Mouse (Mus musculus): ENCODE measurements around the gene Myct1. TPM values are rescaled to one million over a fixed set of nuclear protein-coding genes. Genes with fewer than 3 reads are reported as not detected.

Gene Myct1
- total RNA-seq (2017) = 2.4 TPM in 1 of 3 replicates, not detected in the others

- ATAC-seq (replicated peaks; ENCODE audit: insufficient number of reproducible peaks, low FRiP score, low TSS enrichment, poor library complexity, severe bottlenecking) = no peak
Measured at GRCm38 (mm10) chr10:5593464-5593863, at the start of gene Myct1. TSS of gene Myct1 (plus strand) at chr10:5593775.

- no peak for ATAC-seq (replicated peaks; ENCODE audit: insufficient number of reproducible peaks, low FRiP score, low TSS enrichment, poor library complexity, severe bottlenecking)
Measured at GRCm38 (mm10) chr10:5546428-5546827, 47.1 kb upstream of the Myct1 start.

- no peak for ATAC-seq (replicated peaks; ENCODE audit: insufficient number of reproducible peaks, low FRiP score, low TSS enrichment, poor library complexity, severe bottlenecking)
Measured at GRCm38 (mm10) chr10:5547769-5548168, 45.8 kb upstream of the Myct1 start.

- ATAC-seq (replicated peaks; ENCODE audit: insufficient number of reproducible peaks, low FRiP score, low TSS enrichment, poor library complexity, severe bottlenecking) = no peak; the same call in 1 of the 2 replicates
Measured at GRCm38 (mm10) chr10:5548651-5549050, 44.9 kb upstream of the Myct1 start.

DNA sequence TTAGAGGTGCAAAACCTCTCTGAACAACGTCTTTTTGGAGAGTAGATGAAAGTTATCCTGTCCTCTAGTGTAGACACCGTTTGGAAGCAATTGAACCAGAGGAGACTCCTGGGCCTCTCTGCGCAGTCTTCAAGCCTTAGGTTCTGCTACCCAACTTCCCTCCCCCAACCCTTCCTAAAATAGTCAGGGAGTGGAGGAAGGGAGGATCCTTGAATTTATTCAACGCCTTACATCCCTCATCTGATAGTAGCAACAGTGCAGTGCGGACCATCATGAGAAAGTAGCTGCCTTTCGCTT lies 43.8 kb upstream of the Myct1 start:
- ATAC-seq (replicated peaks; ENCODE audit: insufficient number of reproducible peaks, low FRiP score, low TSS enrichment, poor library complexity, severe bottlenecking) = no peak

- 0 out of 2 replicates have a peak, but pooled peaks have one; percentile 25 for ATAC-seq (replicated peaks; ENCODE audit: insufficient number of reproducible peaks, low FRiP score, low TSS enrichment, poor library complexity, severe bottlenecking)
Measured at GRCm38 (mm10) chr10:5550168-5551021, 43.2 kb upstream of the Myct1 start.

DNA sequence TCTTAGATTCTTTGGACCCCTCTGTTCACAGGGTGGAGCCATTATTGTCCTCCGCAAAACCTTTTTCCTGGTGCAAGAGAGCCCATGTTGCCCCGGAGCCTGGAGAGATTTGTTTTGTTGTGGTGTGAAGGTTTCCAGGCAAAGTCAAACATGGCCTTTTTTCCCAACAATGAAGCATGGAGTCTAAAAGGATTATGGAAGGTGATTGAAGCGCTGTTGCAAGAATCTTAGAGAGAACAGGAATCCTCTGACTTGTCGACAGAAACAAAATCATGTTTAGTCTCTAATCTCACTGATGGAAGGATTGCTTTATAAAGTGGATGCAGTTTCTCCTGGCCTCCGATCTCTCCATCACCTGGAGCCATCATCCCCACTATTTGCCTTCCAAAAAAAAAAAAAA lies 42.2 kb upstream of the Myct1 start, which contains the start of gene Syne1:
Gene Syne1, minus strand, starts transcription at position 101 of the 400 bp plus-strand sequence.
- no peak for ATAC-seq (replicated peaks; ENCODE audit: insufficient number of reproducible peaks, low FRiP score, low TSS enrichment, poor library complexity, severe bottlenecking)

- no peak for ATAC-seq (replicated peaks; ENCODE audit: insufficient number of reproducible peaks, low FRiP score, low TSS enrichment, poor library complexity, severe bottlenecking)
Measured at GRCm38 (mm10) chr10:5554941-5555340, 38.6 kb upstream of the Myct1 start.

DNA sequence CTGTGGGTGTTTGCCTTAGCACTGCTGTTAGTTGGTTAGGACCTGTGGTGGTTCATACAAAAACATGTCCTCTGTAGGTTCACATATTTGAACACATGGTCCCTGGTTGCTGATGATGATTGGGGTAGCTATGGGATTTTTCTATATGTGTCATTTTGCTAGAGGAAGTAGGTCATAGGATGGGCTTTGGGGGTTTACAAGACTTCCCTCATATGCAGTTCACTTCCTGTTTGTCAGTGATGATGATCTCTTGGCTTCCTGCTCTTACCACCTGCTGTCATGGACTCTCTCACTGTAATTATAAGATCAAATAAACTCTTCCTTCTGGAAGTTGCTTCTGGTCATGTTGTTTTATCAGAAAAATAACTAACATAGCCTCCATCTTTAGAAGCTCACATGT lies 34.8 kb upstream of the Myct1 start:
- ATAC-seq (replicated peaks; ENCODE audit: insufficient number of reproducible peaks, low FRiP score, low TSS enrichment, poor library complexity, severe bottlenecking) = no peak

GRCm38 (mm10) chr10:5560526-5560925 lies 33.0 kb upstream of the Myct1 start:
- ATAC-seq (replicated peaks; ENCODE audit: insufficient number of reproducible peaks, low FRiP score, low TSS enrichment, poor library complexity, severe bottlenecking) = no peak

GRCm38 (mm10) chr10:5561706-5562105 lies 31.9 kb upstream of the Myct1 start:
- ATAC-seq (replicated peaks; ENCODE audit: insufficient number of reproducible peaks, low FRiP score, low TSS enrichment, poor library complexity, severe bottlenecking) = no peak

- ATAC-seq (replicated peaks; ENCODE audit: insufficient number of reproducible peaks, low FRiP score, low TSS enrichment, poor library complexity, severe bottlenecking) = no peak
Measured at GRCm38 (mm10) chr10:5568991-5569390, 24.6 kb upstream of the Myct1 start.

DNA sequence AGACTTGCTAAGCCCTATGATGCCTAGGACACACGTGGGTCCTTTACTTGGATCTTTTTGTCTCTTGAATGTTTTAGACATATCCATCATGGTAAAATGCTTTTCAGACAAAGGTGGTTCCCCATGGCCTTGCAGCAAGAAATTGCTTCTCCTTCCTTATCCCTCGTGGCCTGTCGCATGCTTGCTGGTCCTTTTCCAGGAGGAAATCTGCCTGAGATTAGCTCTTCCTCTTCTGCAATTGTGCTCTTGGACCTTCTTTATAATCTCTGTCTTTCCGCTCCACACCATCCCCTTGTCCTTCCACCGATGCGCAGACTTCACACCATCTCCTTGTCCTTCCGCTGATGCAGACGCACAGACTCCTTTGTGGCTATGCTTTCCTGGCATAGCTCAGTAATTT lies 23.5 kb upstream of the Myct1 start:
- no peak for ATAC-seq (replicated peaks; ENCODE audit: insufficient number of reproducible peaks, low FRiP score, low TSS enrichment, poor library complexity, severe bottlenecking)

DNA sequence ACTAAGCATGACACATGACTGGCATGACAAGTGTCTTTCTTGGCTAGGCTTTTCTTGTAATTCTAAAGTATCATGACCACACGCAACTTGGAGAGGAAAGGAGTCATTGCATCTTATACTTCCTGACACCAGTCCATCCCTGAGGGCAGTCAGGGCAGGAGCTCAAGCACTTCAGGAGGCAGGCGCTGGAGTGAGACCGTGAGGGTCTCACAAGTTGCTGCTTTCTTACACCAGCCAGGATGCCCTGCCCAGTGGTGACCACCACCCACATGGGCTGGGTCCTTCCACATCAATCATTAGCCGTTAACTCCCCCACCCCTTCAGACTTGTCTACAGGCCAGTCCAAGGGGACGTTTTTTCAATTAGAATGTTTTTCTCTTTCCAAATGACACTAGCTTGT lies 22.2 kb upstream of the Myct1 start:
- ATAC-seq (replicated peaks; ENCODE audit: insufficient number of reproducible peaks, low FRiP score, low TSS enrichment, poor library complexity, severe bottlenecking) = no peak

GRCm38 (mm10) chr10:5573328-5573727 lies 20.2 kb upstream of the Myct1 start:
- no peak for ATAC-seq (replicated peaks; ENCODE audit: insufficient number of reproducible peaks, low FRiP score, low TSS enrichment, poor library complexity, severe bottlenecking)

DNA sequence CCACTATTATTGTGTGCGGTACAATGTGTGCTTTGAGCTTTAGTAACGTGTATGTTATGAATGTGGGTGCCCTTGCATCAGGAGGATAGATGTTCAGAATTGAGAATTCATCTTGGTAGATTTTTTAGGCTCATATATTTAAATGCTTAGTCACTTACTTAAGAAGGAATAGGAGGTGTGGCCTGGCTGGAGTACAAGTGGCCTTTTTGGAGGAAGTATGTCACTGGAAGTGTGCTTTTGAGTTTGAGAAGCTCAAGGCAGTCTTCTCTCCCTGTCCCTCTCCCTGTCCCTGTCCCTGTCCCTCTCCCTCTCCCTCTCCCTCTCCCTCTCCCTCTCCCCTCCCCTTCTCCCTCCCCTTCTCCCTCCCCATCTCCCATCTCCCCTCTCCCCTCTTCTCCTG lies 2.5 kb upstream of the Myct1 start:
- ATAC-seq (replicated peaks; ENCODE audit: insufficient number of reproducible peaks, low FRiP score, low TSS enrichment, poor library complexity, severe bottlenecking) = no peak

GRCm38 (mm10) chr10:5591996-5592395 lies 1.6 kb upstream of the Myct1 start:
- no peak for ATAC-seq (replicated peaks; ENCODE audit: insufficient number of reproducible peaks, low FRiP score, low TSS enrichment, poor library complexity, severe bottlenecking)

DNA sequence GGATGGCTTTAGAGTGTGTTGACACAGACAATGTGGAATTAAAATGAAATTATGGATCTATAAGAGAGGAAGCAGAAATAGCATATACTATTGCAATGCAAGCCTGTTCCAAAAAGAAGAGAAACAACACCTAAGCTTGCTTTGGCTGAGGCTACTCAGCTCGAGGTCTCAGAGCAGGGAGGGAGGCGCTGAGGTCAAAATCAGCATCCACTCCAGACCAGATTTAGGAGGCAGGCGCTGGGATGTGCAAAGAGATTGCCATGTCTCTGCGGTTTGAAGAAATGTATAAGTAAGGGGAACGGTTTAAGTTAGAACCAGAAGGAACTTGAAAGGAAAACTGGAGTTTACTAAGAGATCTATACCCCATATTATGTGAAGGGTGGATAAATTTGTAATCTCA lies 882 bp downstream of the Myct1 start:
- no peak for ATAC-seq (replicated peaks; ENCODE audit: insufficient number of reproducible peaks, low FRiP score, low TSS enrichment, poor library complexity, severe bottlenecking)

DNA sequence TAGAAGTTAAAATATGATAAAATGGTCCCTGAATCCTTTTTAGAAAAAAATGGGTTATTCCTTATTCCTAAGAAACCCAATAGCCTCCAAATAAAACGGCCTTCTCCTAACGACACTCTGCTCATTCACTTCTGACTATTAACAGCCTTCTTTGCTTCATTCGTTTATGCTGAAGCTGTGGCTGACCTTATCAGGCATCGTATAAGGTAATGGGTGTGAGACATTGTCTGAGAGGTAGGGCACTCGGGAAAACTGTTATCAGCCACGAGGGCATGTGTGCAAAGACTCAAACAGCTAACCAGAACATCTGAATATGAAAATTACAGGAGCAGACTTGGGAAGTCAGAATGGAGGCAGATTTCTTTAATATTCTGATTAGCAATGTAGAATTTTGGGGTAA lies 3.0 kb downstream of the Myct1 start:
- ATAC-seq (replicated peaks; ENCODE audit: insufficient number of reproducible peaks, low FRiP score, low TSS enrichment, poor library complexity, severe bottlenecking) = no peak

- ATAC-seq (replicated peaks; ENCODE audit: insufficient number of reproducible peaks, low FRiP score, low TSS enrichment, poor library complexity, severe bottlenecking) = 0 out of 2 replicates have a peak, but pooled peaks have one; percentile 50
Measured at GRCm38 (mm10) chr10:5600123-5600522, 6.5 kb downstream of the Myct1 start.

GRCm38 (mm10) chr10:5603512-5603911 lies 9.9 kb downstream of the Myct1 start:
- ATAC-seq (replicated peaks; ENCODE audit: insufficient number of reproducible peaks, low FRiP score, low TSS enrichment, poor library complexity, severe bottlenecking) = 0 out of 2 replicates have a peak, but pooled peaks have one; percentile 31
